Mouse (Mus musculus) 3134 (cell line): ENCODE measurements around the gene Acot5.
"Not testable (repeated sequence)": the region's sequence is repeated elsewhere in the genome, so short reads cannot be mapped to it uniquely, and the experiment has no call there.

Experiments
- DNase-seq: peaks from one replicate; pipeline ENCODE4 v3.0.0-alpha.2; 2011; ENCODE audit warnings: low spot score; ENCODE audit not compliant: insufficient read length; ENCODE audit errors: extremely low read depth

Gene Acot5

GRCm38 (mm10) chr12:84060946-84061345 is 8.2 kb upstream of the Acot5 start:
- no peak for DNase-seq

GRCm38 (mm10) chr12:84062336-84062735 is 6.8 kb upstream of the Acot5 start:
- DNase-seq = no peak

GRCm38 (mm10) chr12:84063228-84063627 is 5.9 kb upstream of the Acot5 start:
- no peak for DNase-seq

- no peak for DNase-seq
Measured at GRCm38 (mm10) chr12:84063833-84064232, 5.3 kb upstream of the Acot5 start.

GRCm38 (mm10) chr12:84064621-84065020 is 4.5 kb upstream of the Acot5 start:
- DNase-seq = no peak

GRCm38 (mm10) chr12:84067752-84068151 is 1.4 kb upstream of the Acot5 start:
- DNase-seq = no peak

- DNase-seq = no peak
Measured at GRCm38 (mm10) chr12:84068296-84068695, 829 bp upstream of the Acot5 start.

- not testable (repeated sequence) for DNase-seq
Measured at GRCm38 (mm10) chr12:84069582-84069981, 457 bp downstream of the Acot5 start.

GRCm38 (mm10) chr12:84071696-84072095 is 2.6 kb downstream of the Acot5 start:
- DNase-seq = no peak

- no peak for DNase-seq
Measured at GRCm38 (mm10) chr12:84077371-84077990, 8.4 kb downstream of the Acot5 start.

- no peak for DNase-seq
Measured at GRCm38 (mm10) chr12:84083842-84084241, 14.7 kb downstream of the Acot5 start.

- no peak for DNase-seq
Measured at GRCm38 (mm10) chr12:84084581-84084980, 15.5 kb downstream of the Acot5 start.

- not testable (repeated sequence) for DNase-seq
Measured at GRCm38 (mm10) chr12:84094666-84095065, 25.5 kb downstream of the Acot5 start.

GRCm38 (mm10) chr12:84099605-84100004 is 30.5 kb downstream of the Acot5 start:
- DNase-seq = no peak

- peak; percentile 28 for DNase-seq
Measured at GRCm38 (mm10) chr12:84100071-84100470, 30.9 kb downstream of the Acot5 start.

- peak; percentile 71 for DNase-seq
Measured at GRCm38 (mm10) chr12:84100604-84101492, 31.7 kb downstream of the Acot5 start, which contains the start of gene Acot6. Gene Acot6, plus strand, starts transcription at chr12:84100654.

- no peak for DNase-seq
Measured at GRCm38 (mm10) chr12:84101493-84101845, 32.3 kb downstream of the Acot5 start.

GRCm38 (mm10) chr12:84107012-84107411 is 37.9 kb downstream of the Acot5 start:
- DNase-seq = no peak

- no peak for DNase-seq
Measured at GRCm38 (mm10) chr12:84107692-84108091, 38.6 kb downstream of the Acot5 start.

- no peak for DNase-seq
Measured at GRCm38 (mm10) chr12:84109924-84110323, 40.8 kb downstream of the Acot5 start.

GRCm38 (mm10) chr12:84110814-84111213 is 41.7 kb downstream of the Acot5 start:
- no peak for DNase-seq

GRCm38 (mm10) chr12:84113676-84114075 is 44.6 kb downstream of the Acot5 start:
- DNase-seq = no peak
